Mouse (Mus musculus) CH12.LX (cell line): ENCODE data around the gene Trim42.

ENCODE experiments used
- CTCF ChIP-seq, 2 experiments: IDR thresholded peaks in 1 of 2; conservative IDR thresholded peaks in 1 of 2; 2 replicates each; pipeline ENCODE4 v1.5.1; 2011 to 2012; ENCODE audit warnings: low read depth in 2 of 2, low read length in 2 of 2, improper control_type of control experiment in 1 of 2, inconsistent platforms in 1 of 2, mild to moderate bottlenecking in 1 of 2, moderate library complexity in 1 of 2
- EP300 ChIP-seq: IDR thresholded peaks from 2 replicates; pipeline ENCODE4 v1.6.1; 2011; ENCODE audit warnings: low read length, improper control_type of control experiment
- MAX ChIP-seq: IDR thresholded peaks from 2 replicates; pipeline ENCODE4 v1.6.1; 2011; ENCODE audit warnings: low read length, improper control_type of control experiment

DNA sequence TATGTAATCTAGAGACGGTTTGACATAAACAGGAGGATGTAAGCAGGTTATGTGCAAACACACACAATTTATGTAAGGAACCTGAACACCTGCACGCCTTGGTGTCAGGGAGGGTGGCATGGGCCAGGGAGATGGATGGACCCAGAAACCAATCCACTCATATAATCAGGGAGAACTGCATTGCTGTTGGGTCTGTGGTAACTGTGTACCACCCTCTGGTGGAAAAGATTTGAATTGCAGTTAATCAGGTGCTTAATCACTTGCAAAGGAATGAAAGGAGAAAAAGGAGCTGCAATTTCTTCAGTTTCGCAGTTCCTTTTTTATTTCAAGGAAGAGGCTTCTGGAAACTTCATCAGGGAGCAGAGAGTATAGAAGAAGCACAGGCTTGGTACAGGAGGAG, 46.9 kb downstream of the Trim42 start:
- TF ChIP-seq CTCF (conservative IDR thresholded peaks at IDR 0.05 in 1 of 2, IDR thresholded peaks at IDR 0.05 in 1 of 2; ENCODE audit: low read depth in 2 of 2, low read length in 2 of 2) (peak; percentile 65 to 72), MAX (no peak), EP300 (no peak)
